Mouse (Mus musculus) heart, embryonic 10.5 days (tissue): ENCODE data around the gene Klk1. TPM values are rescaled to one million over a fixed set of nuclear protein-coding genes. Genes with fewer than 3 reads are reported as not detected.
"Not testable (repeated sequence)": the region's sequence is repeated elsewhere in the genome, so short reads cannot be mapped to it uniquely, and the experiment has no call there.

Source experiments
- DNase-seq: peaks from one replicate; pipeline ENCODE4 v3.0.0-alpha.2; 2017; ENCODE audit warnings: low spot score
- H3K27ac ChIP-seq: fragments of 300-500 bp; sonication (generic); 2 replicates; pipeline ENCODE4 v1.5.1; 2016; ENCODE audit warnings: mild to moderate bottlenecking
- H3K27me3 ChIP-seq: fragments of 300-500 bp; sonication (generic); 2 replicates; pipeline ENCODE4 v1.6.1; 2016; ENCODE audit warnings: mild to moderate bottlenecking; ENCODE audit not compliant: poor library complexity, insufficient read depth, severe bottlenecking
- H3K36me3 ChIP-seq: fragments of 300-500 bp; sonication (generic); 2 replicates; pipeline ENCODE4 v1.6.1; 2016; ENCODE audit warnings: mild to moderate bottlenecking, moderate library complexity
- H3K4me1 ChIP-seq: fragments of 300-500 bp; sonication (generic); 2 replicates; pipeline ENCODE4 v1.6.1; 2016; ENCODE audit warnings: mild to moderate bottlenecking
- H3K4me3 ChIP-seq: fragments of 300-500 bp; sonication (generic); 2 replicates; pipeline ENCODE4 v1.5.1; 2016; ENCODE audit warnings: mild to moderate bottlenecking, moderate library complexity
- H3K9me3 ChIP-seq: fragments of 300-500 bp; sonication (generic); 2 replicates; pipeline ENCODE4 v1.6.1; 2016; ENCODE audit warnings: mild to moderate bottlenecking, moderate library complexity
- whole genome bisulfite sequencing: fragments of 180-500 bp; shearing (Covaris S2); methylation state at CpG from one replicate; pipeline ENCODE4 v1.1.7; 2016; 5-methylcytosine and 5-hydroxymethylcytosine counted together
- polyA plus RNA-seq: library from polyadenylated mRNA; unstranded; fragments of >200 nt; fragmentation: Nextera tagmentation; extraction: Ambion mirVana; gene quantifications from 2 replicates; pipeline ENCODE4 v1.2.1, GENCODE M21; 2016

Gene Klk1
- polyA plus RNA-seq, 1 experiment from 2014 or later, result 0.30 TPM

DNA sequence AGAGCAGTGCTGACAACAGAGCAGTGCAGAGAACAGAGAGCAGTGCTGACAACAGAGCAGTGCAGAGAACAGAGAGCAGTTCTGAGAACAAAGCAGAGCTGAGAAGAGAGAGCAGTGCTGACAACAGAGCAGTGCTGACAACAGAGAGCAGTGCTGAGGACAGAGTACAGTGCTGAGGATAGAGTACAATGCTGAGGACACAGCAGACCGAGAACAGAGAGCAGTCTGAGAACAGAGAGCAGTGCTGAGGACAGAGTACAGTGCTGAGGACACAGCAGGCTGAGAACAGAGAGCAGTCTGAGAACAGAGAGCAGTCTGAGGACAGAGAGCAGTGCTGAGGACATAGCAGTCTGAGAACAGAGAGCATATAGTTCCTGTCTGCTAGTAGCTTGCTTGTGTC lies 15.6 kb downstream of the Klk1 start:
- no peak overlapping the region for H3K4me3 ChIP-seq
- no peaks in the 10 kb centered on the region for H3K36me3 ChIP-seq
- no peak for DNase-seq
- WGBS, result 33% methylated on average over 1 of the region's 1 CpGs
- H3K4me1 ChIP-seq, result peaks cover 7% of the 10 kb centered on the region
- H3K27ac ChIP-seq, result no peak overlapping the region
- H3K9me3 ChIP-seq, result no peaks in the 10 kb centered on the region
- no peaks in the 10 kb centered on the region for H3K27me3 ChIP-seq

DNA sequence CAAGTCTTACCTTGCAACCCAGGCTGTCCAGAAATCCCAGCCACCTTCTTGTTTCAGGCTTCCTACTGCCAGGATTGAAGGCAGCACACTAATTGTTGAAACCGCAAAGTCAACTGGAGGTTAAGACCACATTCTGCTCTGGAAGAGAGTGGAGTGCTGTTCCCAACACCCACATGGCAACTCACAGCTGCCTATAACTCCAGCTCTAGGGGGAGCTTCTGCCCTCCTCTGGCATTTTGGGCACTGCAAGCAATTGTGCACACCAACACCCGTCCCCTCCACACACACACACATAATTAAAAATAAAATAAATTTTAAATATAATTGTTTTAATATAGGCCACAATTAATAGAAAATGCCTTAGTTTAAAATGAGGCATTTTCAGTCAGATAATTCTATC lies 16.0 kb downstream of the Klk1 start:
- Histone ChIP-seq H3K27me3 (no peaks in the 10 kb centered on the region), H3K27ac (no peak overlapping the region), H3K4me1 (peaks cover 7% of the 10 kb centered on the region), H3K36me3 (no peaks in the 10 kb centered on the region), H3K9me3 (no peaks in the 10 kb centered on the region), H3K4me3 (no peak overlapping the region)
- DNase-seq, result no peak
- 62% methylated on average over 2 of the region's 2 CpGs for WGBS

DNA sequence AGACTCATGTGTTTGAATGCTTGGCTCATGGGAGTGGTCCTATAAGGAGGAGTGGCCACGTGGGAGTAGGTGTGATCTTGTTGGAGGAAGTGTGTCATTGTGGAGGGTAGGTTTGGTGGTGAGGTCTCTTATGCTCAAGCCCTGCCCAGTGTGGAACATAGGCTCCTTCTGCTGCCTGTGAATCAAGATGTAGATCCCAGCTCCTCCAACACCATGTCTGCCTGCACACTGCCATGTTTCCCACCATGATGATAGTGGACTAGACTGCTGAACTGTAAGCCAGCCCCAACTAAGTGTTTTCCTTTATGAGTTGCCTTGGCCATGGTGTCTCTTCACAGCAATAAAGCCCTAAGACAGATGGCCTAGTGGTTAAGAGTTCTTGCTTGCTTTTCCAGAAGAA lies 18.9 kb downstream of the Klk1 start:
- Histone ChIP-seq H3K27ac (no peak overlapping the region), H3K36me3 (peaks cover 12% of the 10 kb centered on the region), H3K27me3 (no peaks in the 10 kb centered on the region), H3K4me1 (peaks cover 11% of the 10 kb centered on the region), H3K9me3 (no peaks in the 10 kb centered on the region), H3K4me3 (no peak overlapping the region)
- no peak for DNase-seq
- 63% methylated on average over 1 of the region's 1 CpGs for WGBS

DNA sequence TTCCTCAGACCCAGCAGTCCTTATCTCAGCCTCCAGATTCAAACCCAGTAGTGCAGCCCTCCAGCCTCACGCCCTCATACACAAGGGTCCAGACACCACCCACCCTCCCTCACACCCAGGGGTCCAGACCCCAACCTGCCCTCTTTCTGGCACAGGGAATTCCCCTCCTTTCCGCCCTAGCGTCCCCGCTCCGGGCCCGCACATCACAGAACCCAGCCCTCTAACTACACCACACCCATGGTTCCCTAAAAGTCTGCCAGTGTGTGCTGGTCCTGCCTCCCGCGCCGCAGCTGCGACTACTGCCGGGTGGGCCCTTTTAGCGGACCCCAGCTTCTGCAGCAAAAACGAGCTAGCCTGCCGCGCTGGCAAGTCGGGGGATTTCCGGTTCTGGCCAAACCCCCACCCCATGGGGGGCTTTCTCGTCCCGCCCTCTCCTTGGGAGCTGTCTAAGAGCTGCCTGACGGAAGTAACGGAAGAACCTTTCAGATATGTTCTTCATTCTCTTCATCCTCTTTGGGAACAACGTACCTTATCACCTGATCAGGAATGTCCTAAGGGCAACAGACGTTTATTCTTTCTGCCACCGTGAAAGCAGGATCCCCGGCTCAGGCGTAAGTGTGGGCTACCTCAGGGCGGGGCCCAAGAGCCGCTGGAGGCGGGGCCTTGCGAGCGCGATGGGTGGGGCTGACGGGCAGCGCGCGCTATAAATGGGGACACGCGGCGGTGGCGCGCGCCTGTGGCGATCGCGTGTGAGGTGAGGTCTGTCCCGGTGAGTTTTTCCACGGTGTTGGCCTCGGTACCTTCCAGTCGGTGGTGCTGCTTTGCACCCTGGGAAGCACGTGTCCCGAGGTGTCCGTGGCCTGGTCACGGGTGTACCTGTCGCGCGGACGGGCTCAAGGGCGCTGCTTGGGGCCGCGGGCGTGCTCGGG lies 21.2 kb downstream of the Klk1 start, which contains the start of the genes 1700028J19Rik and 2410002F23Rik:
Gene 1700028J19Rik, minus strand, starts transcription at position 641 of the 929 bp plus-strand sequence.
Gene 2410002F23Rik, plus strand, starts transcription at position 668 of the 929 bp plus-strand sequence.
- Histone ChIP-seq H3K4me1 (peaks cover 11% of the 10 kb centered on the region), H3K27me3 (no peaks in the 10 kb centered on the region), H3K36me3 (peaks cover 34% of the 10 kb centered on the region), H3K9me3 (no peaks in the 10 kb centered on the region), H3K4me3 (peak within 1 kb of the TSS; percentile 97), H3K27ac (peak within 1 kb of the TSS; percentile 97)
- WGBS, result under 1% methylated on average over 62 of the region's 62 CpGs
- peak; percentile 96 for DNase-seq

DNA sequence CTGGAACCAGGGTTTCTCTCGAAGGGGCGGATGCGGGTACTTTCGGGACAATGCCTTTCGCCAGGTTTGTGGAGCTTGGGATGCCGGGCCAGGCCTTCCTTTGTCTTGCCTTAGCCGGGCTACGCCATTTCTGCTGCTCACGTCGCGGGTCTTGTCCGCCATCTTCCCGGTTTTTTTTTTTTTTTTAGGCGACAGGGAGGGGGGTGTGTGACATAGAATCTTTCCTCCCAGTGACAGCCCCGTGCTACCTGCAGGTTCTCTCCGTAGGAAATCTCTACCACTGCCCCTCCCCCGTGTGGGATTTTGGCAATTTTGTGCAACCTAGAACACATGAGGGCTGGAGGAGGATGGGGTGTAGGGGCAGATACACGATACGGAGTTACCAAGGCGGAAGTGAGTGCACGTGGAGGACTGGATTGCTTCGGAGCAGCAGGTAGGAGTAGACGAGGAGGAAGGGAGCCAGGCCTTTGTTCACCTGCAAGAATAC lies 21.9 kb downstream of the Klk1 start:
- DNase-seq, result peak; percentile 82
- H3K4me1 ChIP-seq, result peaks cover 11% of the 10 kb centered on the region
- 0% methylated on average over 23 of the region's 23 CpGs for WGBS

DNA sequence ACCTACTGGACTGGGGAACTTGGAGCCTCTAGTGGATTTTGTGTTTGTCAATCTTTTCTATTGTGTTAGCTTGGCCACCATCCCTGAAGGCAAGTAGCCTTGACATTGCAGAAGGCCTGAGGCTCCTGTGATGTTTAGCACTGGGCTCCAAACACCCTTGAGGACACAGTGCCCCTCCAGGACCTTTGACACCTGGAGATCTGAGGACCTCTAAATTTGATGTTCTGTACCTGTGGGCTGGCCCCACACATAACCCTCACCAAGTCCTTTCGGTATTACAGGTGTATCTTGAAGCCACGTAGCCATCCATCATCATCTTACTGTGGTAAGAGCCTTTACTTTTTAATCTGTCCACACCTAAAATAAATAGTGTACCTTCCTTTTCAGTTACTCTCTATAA lies 22.8 kb downstream of the Klk1 start:
- H3K4me3 ChIP-seq, result peak overlapping the region; percentile 97
- 89% methylated on average over 2 of the region's 2 CpGs for WGBS
- DNase-seq, result no peak
- H3K27ac ChIP-seq, result no peak overlapping the region
- no peaks in the 10 kb centered on the region for H3K27me3 ChIP-seq
- H3K36me3 ChIP-seq, result peaks cover 48% of the 10 kb centered on the region
- peaks cover 20% of the 10 kb centered on the region for H3K4me1 ChIP-seq
- no peaks in the 10 kb centered on the region for H3K9me3 ChIP-seq

More for the DNA sequence above, 21.9 kb downstream of the Klk1 start:
- no peaks in the 10 kb centered on the region for H3K27me3 ChIP-seq
- H3K36me3 ChIP-seq, result peaks cover 38% of the 10 kb centered on the region
- H3K27ac ChIP-seq, result peak overlapping the region; percentile 97
- peak overlapping the region; percentile 97 for H3K4me3 ChIP-seq
- H3K9me3 ChIP-seq, result no peaks in the 10 kb centered on the region

DNA sequence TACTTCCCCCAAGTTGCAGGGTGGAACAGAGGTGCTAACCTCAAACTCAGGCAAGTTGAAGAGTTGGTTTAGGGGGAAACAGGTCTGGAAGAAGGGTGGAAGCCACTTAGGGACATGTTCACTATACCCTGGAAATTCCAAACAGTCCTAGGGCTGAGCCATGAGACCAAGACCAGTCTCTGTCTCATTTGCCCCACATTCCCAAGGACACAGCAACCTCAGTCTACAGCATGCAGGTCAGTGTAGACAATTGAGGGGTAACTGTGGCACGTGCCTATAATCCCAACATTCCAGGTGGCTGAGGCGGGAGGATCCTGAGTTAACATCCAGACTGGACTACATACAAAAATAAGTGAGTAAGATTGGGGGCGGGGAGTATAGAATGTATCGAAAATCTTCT lies 24.1 kb downstream of the Klk1 start:
- Histone ChIP-seq H3K27ac (no peak overlapping the region), H3K4me1 (peaks cover 25% of the 10 kb centered on the region), H3K4me3 (no peak overlapping the region), H3K36me3 (peaks cover 58% of the 10 kb centered on the region), H3K9me3 (no peaks in the 10 kb centered on the region), H3K27me3 (no peaks in the 10 kb centered on the region)
- DNase-seq, result no peak
- WGBS, result 93% methylated on average over 4 of the region's 4 CpGs

DNA sequence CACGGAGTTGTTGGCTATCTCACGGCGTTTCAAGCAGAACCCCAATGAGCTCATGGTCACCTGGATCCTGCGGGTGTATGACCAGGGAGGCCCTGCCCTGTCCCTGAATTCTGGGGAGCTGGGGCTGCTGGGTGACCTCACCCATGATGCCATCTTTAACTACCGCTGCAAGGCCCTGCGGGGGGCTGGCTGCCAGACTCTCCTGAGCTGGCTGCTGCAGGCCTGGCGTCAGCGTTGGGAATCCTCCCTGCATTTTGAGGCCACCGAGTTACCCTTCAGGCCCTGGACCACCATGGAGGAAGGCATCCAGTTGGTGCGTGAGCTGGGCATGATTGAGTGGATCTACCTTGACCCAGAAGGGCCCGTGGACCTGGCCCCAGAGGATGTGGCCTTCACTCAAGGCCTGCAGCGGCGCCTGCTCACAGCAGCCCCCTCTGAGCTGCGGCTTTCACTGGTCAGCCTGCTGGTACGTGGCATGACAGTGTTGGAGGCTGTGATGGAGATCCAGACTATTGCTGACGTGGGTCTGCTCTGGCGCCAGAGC lies 25.6 kb downstream of the Klk1 start:
- DNase-seq, H3K4me3 ChIP-seq, H3K27me3 ChIP-seq, H3K9me3 ChIP-seq, H3K27ac ChIP-seq: not testable (repeated sequence)
- H3K36me3 ChIP-seq, result peaks cover 58% of the 10 kb centered on the region
- 93% methylated on average over 17 of the region's 17 CpGs for WGBS
- peaks cover 23% of the 10 kb centered on the region; the same call in 1 of the 2 replicates for H3K4me1 ChIP-seq

DNA sequence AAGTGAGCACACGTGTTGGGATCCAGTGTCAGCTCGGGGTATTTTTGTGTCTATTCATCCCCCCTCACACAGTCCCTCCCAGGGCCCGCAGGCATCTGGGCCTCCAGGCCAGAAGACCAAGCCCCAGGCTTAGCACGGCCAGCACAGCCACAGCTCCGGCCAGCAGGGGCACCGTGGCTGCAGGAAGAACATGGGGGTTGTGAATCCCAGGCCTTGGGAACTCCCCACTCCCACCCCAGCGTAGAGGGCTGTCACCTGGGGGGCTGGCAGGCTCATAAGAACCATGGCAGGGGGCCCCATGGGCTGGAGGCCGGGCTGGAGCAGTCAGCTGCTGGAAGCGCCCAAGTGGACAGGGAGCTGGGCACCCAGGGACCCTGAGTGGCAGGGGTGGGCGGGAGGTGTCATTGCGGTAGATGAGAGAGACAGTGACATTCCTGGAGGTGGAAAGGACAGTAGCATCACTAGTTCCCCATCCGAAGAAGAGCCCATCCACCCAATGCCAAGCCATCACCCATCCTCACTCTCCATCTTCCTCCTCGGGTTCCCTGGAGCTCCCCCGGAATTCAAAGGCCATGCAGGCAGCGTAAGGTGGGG lies 28.0 kb downstream of the Klk1 start:
- 65% methylated on average over 15 of the region's 15 CpGs for WGBS
- H3K4me3 ChIP-seq, result no peak overlapping the region
- no peaks in the 10 kb centered on the region for H3K27me3 ChIP-seq
- H3K4me1 ChIP-seq, result 0 out of 2 replicates have a peak, but pooled peaks cover 19% of the 10 kb centered on the region
- H3K9me3 ChIP-seq, result no peaks in the 10 kb centered on the region
- H3K36me3 ChIP-seq, result peaks cover 56% of the 10 kb centered on the region
- DNase-seq, result no peak
- H3K27ac ChIP-seq, result no peak overlapping the region

DNA sequence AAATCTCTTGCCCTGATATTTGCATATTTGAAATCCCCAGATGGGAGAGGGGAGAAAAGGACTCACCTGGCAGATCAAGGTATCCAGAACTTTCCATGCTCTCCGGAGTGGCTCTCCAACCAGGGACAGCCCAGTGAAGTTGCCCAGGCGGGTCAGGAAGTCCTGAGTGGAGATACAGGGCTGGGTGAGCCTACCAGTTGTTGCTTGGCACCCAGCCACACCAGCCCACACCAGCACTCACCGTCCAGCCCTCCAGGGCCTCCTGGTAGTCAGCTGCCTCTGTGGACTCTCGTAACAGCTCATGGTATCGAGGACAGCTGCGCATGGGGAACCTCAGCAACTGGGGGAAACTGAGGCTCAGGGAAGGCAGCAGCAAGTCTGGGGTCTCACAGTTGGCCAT lies 29.8 kb downstream of the Klk1 start:
- H3K4me1 ChIP-seq, result 0 out of 2 replicates have a peak, but pooled peaks cover 19% of the 10 kb centered on the region
- H3K27ac ChIP-seq, result no peak overlapping the region
- no peaks in the 10 kb centered on the region for H3K27me3 ChIP-seq
- DNase-seq, result no peak
- H3K36me3 ChIP-seq, result peaks cover 37% of the 10 kb centered on the region
- no peak overlapping the region for H3K4me3 ChIP-seq
- WGBS, result 81% methylated on average over 6 of the region's 6 CpGs
- H3K9me3 ChIP-seq, result no peaks in the 10 kb centered on the region

DNA sequence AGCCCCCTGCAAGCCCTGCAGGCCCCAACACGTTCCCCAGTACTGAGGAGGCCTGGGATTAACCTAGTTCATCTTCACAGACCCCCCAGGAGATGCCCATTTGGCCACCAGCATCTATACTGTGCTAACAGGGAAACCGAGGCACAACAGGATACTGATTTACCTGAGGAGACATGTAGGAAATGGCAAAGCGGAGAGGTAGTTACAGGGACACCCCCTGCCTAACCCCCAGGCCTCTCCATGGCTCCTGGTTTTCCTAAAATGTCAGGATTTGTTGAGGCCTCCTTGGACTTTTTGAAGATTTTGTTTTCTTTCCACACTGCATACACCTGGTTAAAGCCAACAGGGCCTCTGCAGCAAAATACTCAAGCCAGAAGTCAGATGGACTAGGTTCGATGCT lies 32.1 kb downstream of the Klk1 start, which contains the start of gene Acp4:
Gene Acp4, minus strand, starts transcription at position 101 of the 400 bp plus-strand sequence.
- Histone ChIP-seq H3K36me3 (peaks cover 17% of the 10 kb centered on the region), H3K27me3 (peaks cover 19% of the 10 kb centered on the region), H3K4me3 (no peak within 1 kb of the TSS), H3K4me1 (0 out of 2 replicates have a peak, but pooled peaks cover 17% of the 10 kb centered on the region), H3K27ac (no peak within 1 kb of the TSS), H3K9me3 (no peaks in the 10 kb centered on the region)
- no peak for DNase-seq
- 74% methylated on average over 4 of the region's 4 CpGs for WGBS

DNA sequence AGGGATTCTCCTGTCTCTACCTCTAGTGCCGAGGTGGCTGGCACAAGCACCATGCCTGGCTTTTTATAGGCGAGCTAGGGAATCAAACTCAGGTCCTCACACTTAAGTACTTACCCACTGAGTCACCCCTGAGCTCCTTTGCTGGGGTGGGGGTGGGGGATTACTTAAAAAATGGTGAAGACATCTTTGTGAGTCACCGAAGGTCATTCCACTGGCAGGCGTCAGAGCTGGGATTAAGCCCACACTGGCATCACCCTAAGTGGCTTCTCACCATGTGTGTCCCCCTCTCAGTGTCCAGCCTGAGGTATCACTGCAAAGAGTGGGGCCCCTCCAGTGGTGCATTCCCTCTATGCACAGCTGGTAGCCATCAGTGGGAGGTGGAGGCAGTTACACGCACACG lies 35.2 kb downstream of the Klk1 start:
- Histone ChIP-seq H3K36me3 (no peaks in the 10 kb centered on the region), H3K9me3 (no peaks in the 10 kb centered on the region), H3K4me1 (peaks cover 6% of the 10 kb centered on the region; the same call in 1 of the 2 replicates), H3K27me3 (peaks cover 43% of the 10 kb centered on the region), H3K4me3 (no peak overlapping the region), H3K27ac (no peak overlapping the region)
- WGBS, result 71% methylated on average over 6 of the region's 6 CpGs
- DNase-seq, result no peak
